Mouse (Mus musculus) duodenum, adult 2 months (tissue): Measurements from ENCODE around the gene Catip. TPM values are rescaled to one million over a fixed set of nuclear protein-coding genes. Genes with fewer than 3 reads are reported as not detected.

Experiments used
- polyA plus RNA-seq: library from polyadenylated mRNA; depleted of rRNA; stranded (reverse); fragments of >200 nt; gene quantifications from 2 replicates; pipeline ENCODE4 v1.2.3, GENCODE M21; 2012; ENCODE audit warnings: low replicate concordance; rRNA removed

Catip gene
- 0.18 and 0.21 TPM in 2 replicates for polyA plus RNA-seq

DNA sequence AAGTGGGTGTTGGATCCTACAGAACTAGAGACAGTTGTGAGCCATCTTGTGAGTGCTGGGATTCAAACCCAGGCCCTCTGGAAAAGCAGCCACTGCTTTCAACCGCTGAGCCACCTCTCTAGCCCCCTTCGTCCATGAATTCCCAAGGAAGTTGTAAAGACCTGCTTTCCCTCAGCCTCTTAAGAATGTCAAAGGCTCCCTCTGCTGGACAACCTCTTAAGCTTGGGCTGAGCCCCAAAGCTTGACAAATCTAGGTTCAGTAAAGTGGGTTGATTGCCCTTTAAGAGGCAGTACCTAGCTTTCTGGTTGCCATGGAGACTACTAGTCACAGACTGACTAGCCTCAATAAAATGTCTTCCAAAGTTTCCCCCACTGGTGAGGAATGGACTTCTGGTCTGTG, at the start of gene Catip:
Gene Catip, plus strand, starts transcription at position 297 of the 400 bp plus-strand sequence.

DNA sequence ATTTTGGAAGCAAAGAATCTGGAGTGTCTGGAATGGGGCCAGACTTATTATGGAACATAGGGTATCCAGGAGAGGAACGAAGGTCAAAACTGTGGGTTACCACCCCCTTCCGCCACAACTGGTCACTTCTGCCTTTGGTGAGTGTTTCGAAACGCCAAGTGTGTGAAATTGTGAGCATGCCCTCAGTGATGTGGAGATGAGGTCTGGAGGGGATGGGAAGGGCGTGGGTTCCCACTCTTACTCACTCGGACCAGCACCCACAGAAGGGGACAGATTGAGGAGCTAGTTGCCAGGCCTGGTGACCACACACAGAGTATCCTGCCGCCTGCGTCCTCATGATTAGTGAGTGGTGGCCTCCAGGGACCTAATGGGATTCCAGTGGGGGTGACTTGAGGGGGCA, 13.1 kb downstream of the Catip start, which contains the start of gene Slc11a1:
Gene Slc11a1, plus strand, starts transcription at position 216 of the 400 bp plus-strand sequence.

DNA sequence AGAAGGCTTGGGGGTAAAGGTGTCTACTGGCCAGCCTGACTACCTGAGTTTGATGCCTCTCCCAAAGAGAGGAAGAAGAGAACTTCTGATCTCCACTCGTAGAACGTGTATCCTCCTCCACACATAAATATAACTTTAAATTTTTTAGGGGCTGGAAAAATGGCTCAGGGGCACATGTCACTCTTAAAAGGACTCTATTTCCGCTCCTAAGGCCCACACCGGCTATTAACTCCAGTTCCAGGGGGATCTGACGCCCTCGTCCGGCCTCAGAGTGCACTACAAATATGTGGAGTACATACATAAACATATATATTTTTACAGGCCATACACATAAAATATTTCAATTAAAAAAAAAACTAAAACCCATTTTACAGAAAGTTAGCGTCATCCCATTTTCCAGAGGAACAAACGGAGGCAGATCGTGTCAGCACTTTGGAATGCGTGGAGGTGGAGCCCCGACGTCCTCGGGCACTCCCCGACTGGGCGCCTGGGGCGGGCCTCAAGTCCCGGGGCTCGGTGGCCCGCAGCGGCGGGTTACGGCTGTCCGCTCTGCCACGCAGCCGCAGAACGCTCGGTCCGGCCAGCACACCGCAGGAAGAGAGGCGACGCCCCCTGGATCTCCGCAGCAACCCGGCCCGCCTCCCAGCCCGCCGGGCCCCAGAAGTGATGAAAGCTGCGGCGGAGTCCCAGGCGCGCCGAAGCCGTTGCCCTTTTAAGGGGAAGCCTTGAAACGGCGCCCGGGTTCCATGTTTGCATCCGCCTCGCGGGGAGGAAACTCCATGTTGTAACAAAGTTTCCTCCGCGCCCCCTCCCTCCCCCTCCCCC, 29.2 kb downstream of the Catip start, which contains the start of gene Ctdsp1:
Gene Ctdsp1, plus strand, starts transcription at position 586 of the 825 bp plus-strand sequence.

DNA sequence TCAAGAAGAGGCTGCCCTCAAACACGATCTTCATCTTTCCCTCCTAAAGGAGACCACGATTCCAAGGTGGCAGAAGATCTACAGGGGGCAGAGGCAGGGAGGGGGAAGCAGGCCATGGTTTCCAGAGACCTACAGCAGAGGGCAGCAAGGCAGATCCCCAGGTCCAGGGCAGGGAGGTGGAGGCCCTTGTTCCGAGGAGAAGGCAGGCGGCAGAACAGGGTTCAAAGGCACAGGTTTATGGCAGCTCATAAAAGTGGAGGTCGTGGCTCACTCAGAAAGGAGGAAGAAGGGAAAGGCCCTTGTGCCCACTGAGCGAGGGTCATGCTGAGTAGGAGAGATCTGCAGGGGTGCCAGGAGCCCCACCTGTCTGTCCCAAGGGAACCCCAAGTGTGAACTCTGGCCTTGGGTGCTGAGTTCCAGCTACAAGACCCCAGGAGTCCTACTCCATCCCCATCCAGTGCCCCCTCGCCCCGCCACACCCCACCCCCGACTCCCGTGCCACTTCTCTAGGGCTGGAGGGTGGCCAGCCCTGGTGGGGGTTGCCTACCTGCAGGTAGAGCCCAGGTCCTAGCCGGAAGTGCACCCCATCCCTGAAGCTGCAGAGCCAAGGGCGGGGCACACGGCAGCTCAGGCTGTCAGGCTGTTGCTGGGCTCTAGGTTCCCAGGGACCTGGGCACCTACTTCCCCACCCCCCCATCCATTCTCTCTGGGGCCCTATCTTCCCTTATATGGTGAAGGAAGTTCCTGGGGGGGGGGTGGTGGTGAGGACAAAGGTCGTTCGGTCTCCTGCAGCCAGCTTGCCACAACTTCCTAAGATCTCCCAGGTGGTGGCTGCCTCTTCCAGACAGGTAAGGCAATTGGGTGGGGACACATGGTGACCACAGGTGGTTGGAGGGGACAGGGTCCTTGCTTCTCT, 46.9 kb downstream of the Catip start, which contains the start of gene Vil1:
Gene Vil1, plus strand, starts transcription at position 788 of the 916 bp plus-strand sequence.

Other genes with a start within 250 kb of the Catip start
- gene Tns1, start 237.7 kb upstream of the Catip start, polyA plus RNA-seq, result 48.3 and 120 TPM in 2 replicates
- gene Rufy4, start 236.6 kb upstream of the Catip start, polyA plus RNA-seq, result 0.14 and 0.33 TPM in 2 replicates
- gene Cxcr2, start 208.1 kb upstream of the Catip start, polyA plus RNA-seq, result 0.11 TPM in 1 of 2 replicates, not detected in the other
- not detected in 2 replicates for gene Cxcr1, start 167.5 kb upstream of the Catip start, polyA plus RNA-seq
- gene Arpc2, start 126.0 kb upstream of the Catip start, polyA plus RNA-seq, result 164 and 241 TPM in 2 replicates
- gene Gpbar1, start 83.6 kb upstream of the Catip start, polyA plus RNA-seq, result 4.0 and 6.1 TPM in 2 replicates
- gene Aamp, start 77.4 kb upstream of the Catip start, polyA plus RNA-seq, result 107 and 155 TPM in 2 replicates
- 73.8 and 90.9 TPM in 2 replicates for gene Pnkd, start 77.2 kb upstream of the Catip start, polyA plus RNA-seq
- gene Tmbim1, start 56.5 kb upstream of the Catip start, polyA plus RNA-seq, result 637 and 738 TPM in 2 replicates
- 15.9 and 20.9 TPM in 2 replicates for gene Slc11a1, start 13.1 kb downstream of the Catip start, polyA plus RNA-seq
- 96.4 and 165 TPM in 2 replicates for gene Ctdsp1, start 29.4 kb downstream of the Catip start, polyA plus RNA-seq
- 136 and 434 TPM in 2 replicates for gene Vil1, start 47.3 kb downstream of the Catip start, polyA plus RNA-seq
- 11.3 and 13.8 TPM in 2 replicates for gene Cnot9, start 143.9 kb downstream of the Catip start, polyA plus RNA-seq
- 0.08 TPM in 1 of 2 replicates, not detected in the other for gene Plcd4, start 180.8 kb downstream of the Catip start, polyA plus RNA-seq
- 0.98 and 1.5 TPM in 2 replicates for gene Usp37, start 182.2 kb downstream of the Catip start, polyA plus RNA-seq
- 5.8 and 7.8 TPM in 2 replicates for gene Zfp142, start 226.1 kb downstream of the Catip start, polyA plus RNA-seq
- gene Bcs1l, start 226.2 kb downstream of the Catip start, polyA plus RNA-seq, result 5.4 and 7.4 TPM in 2 replicates
- 16.9 and 18.9 TPM in 2 replicates for gene Rnf25, start 239.3 kb downstream of the Catip start, polyA plus RNA-seq
- gene Stk36, start 239.3 kb downstream of the Catip start, polyA plus RNA-seq, result 0.85 and 1.4 TPM in 2 replicates